Mouse (Mus musculus) spleen, adult 2 months (tissue): ENCODE data around the gene Nfkbia. TPM values are rescaled to one million over a fixed set of nuclear protein-coding genes. Genes with fewer than 3 reads are reported as not detected.
A peak's percentile ranks its signal among the peaks of the same experiment; 100 is the strongest.

ENCODE experiments used
- DNase-seq, 2 experiments: peaks; one replicate each; pipeline versions ENCODE4 v3.0.0 to v3.0.0-alpha.2; 2012 to 2021; ENCODE audit warnings: low spot score in 2 of 2, low read depth in 1 of 2
- H3K27ac ChIP-seq: fragments of 200-500 bp; 2 replicates; pipeline ENCODE4 v1.5.1; 2012; ENCODE audit warnings: low read length, inconsistent platforms; ENCODE audit not compliant: insufficient read depth
- H3K27me3 ChIP-seq: fragments of 200-500 bp; 2 replicates; pipeline ENCODE4 v1.6.1; 2012; ENCODE audit warnings: mild to moderate bottlenecking, moderate library complexity, low read length, inconsistent platforms; ENCODE audit not compliant: control insufficient read depth, insufficient read depth
- H3K36me3 ChIP-seq: fragments of 200-500 bp; 2 replicates; pipeline ENCODE4 v1.6.1; 2012; ENCODE audit warnings: mild to moderate bottlenecking, low read length, inconsistent platforms; ENCODE audit not compliant: control insufficient read depth, insufficient read depth
- H3K4me1 ChIP-seq: fragments of 200-500 bp; 2 replicates; pipeline ENCODE4 v1.6.1; 2011; ENCODE audit warnings: inconsistent platforms; ENCODE audit not compliant: control insufficient read depth, insufficient read depth, insufficient read length
- H3K4me3 ChIP-seq: fragments of 200-500 bp; 2 replicates; pipeline ENCODE4 v1.5.1; 2011; ENCODE audit warnings: mild to moderate bottlenecking, inconsistent platforms; ENCODE audit not compliant: insufficient read depth, insufficient read length; ENCODE audit errors: extremely low read depth
- CTCF ChIP-seq: fragments of 200-500 bp; IDR thresholded peaks from 2 replicates; pipeline ENCODE4 v1.5.1; 2011; ENCODE audit warnings: mild to moderate bottlenecking, inconsistent platforms; ENCODE audit not compliant: insufficient read depth, insufficient read length, insufficient replicate concordance; ENCODE audit errors: extremely low read depth
- POLR2A ChIP-seq: fragments of 200-500 bp; IDR thresholded peaks from 2 replicates; pipeline ENCODE4 v1.6.1; 2011; ENCODE audit warnings: low read depth, low read length, inconsistent platforms
- whole genome bisulfite sequencing: fragments of 180-500 bp; shearing (Covaris S2); methylation state at CpG from one replicate; pipeline ENCODE4 v1.1.7; 2018; 5-methylcytosine and 5-hydroxymethylcytosine counted together
- polyA plus RNA-seq: library from polyadenylated mRNA; depleted of rRNA; stranded (reverse); fragments of >200 nt; gene quantifications from 2 replicates; pipeline ENCODE4 v1.2.3, GENCODE M21; 2012

Gene Nfkbia
- polyA plus RNA-seq, 1 experiment, result 287 TPM

DNA sequence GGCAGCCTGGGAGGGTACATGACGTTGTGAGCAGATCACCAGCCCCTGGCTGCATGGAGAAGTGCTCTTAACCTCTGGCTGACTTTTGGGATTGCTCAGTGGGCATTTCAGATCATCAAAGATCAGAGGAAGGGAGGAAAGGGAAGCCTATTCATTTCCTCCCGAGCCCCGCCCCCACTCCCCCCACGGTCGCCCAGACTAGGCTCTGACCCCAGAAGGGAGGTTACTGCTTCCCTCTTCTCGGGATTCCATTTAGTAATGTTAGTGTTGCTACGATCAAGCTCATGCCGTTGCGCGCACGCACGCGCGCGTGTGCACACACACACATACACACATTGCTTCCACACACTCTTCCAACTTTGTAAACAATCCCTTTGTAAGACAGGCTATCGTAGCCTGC is 42.0 kb downstream of the Nfkbia start:
- H3K4me1 ChIP-seq, result peaks cover 26% of the 10 kb centered on the region; the same call in 1 of the 2 replicates
- H3K4me3 ChIP-seq, result no peak overlapping the region
- no peaks in the 10 kb centered on the region for H3K27me3 ChIP-seq
- TF ChIP-seq CTCF (no peak), POLR2A (no peak)
- H3K27ac ChIP-seq, result no peak overlapping the region
- no peak for DNase-seq
- no peaks in the 10 kb centered on the region for H3K36me3 ChIP-seq
- 34% methylated on average over 16 of the region's 16 CpGs for WGBS

DNA sequence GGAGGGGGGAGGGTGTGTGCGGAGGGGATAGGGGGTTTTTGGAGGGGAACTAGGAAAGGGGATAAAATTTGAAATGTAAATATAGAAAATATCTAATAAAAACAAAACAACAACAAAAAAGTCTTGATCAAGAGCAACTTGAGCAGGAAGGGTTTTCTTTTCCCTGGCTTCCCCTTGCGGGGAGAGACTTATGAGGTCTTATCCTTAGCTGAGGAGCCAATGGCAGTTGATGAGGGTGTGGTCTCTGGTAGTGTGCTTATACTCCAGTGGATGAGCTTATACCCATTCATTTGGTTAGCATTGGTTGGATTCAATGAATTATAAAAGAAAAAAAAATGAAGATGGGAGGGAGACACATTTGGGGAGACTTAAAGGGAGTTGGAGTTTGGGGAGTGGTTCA is 43.4 kb downstream of the Nfkbia start:
- Histone ChIP-seq H3K36me3 (no peaks in the 10 kb centered on the region), H3K4me3 (no peak overlapping the region), H3K4me1 (peaks cover 26% of the 10 kb centered on the region; the same call in 1 of the 2 replicates), H3K27me3 (no peaks in the 10 kb centered on the region), H3K27ac (no peak overlapping the region)
- TF ChIP-seq POLR2A, result no peak
- TF ChIP-seq CTCF, result no peak
- WGBS, result 92% methylated on average over 2 of the region's 2 CpGs
- no peak for DNase-seq

DNA sequence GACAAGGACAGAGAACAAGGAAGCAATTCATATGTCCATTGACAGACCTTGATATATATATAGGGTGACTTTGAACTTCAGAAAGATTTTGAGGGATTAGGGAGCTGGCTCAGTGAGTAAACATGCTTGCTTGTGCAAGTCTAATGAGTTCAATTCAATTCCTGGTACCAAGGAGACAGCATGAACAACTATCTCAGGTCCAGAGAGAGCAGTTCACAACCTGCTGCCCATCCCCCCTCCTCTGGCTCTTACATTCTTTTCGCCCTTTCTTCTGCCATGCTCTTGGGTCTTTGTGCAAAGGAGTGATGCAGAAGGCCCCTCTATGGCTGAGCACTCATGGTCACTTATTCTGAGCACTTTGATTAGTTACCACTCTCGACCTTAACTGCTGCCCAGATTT is 44.0 kb downstream of the Nfkbia start:
- no peak overlapping the region for H3K27ac ChIP-seq
- H3K4me3 ChIP-seq, result no peak overlapping the region
- WGBS, result 80% methylated on average over 2 of the region's 2 CpGs
- no peaks in the 10 kb centered on the region for H3K27me3 ChIP-seq
- TF ChIP-seq CTCF, result no peak
- TF ChIP-seq POLR2A, result no peak
- DNase-seq, result no peak
- no peaks in the 10 kb centered on the region for H3K36me3 ChIP-seq
- peaks cover 31% of the 10 kb centered on the region; the same call in 1 of the 2 replicates for H3K4me1 ChIP-seq

DNA sequence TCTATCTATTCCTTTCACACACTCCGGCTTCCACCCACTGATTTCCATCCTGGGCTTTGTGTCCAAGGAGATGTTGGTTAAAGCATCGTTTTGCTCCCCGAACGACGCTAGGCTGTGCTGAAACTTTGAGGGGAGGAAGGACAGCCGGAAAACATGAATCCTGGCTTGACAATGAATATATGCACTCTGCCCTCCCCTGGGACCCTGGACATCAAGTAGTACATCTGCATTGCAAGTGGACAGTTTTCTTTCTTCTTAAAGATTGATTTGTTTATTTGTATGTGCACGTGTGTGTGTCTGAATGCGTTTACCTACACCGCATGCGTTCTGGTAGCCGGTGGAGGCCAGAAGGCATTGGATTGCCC is 45.1 kb downstream of the Nfkbia start:
- Histone ChIP-seq H3K4me3 (no peak overlapping the region), H3K36me3 (no peaks in the 10 kb centered on the region), H3K27ac (peak overlapping the region; percentile 89), H3K27me3 (no peaks in the 10 kb centered on the region), H3K4me1 (peaks cover 40% of the 10 kb centered on the region; the same call in 1 of the 2 replicates)
- TF ChIP-seq POLR2A (no peak), CTCF (no peak)
- 53% methylated on average over 11 of the region's 11 CpGs for WGBS
- no peak for DNase-seq

GRCm38 (mm10) chr12:55446746-55447395 is 45.6 kb downstream of the Nfkbia start:
- Histone ChIP-seq H3K27ac (peak overlapping the region; percentile 89), H3K27me3 (no peaks in the 10 kb centered on the region), H3K4me3 (no peak overlapping the region), H3K4me1 (peaks cover 40% of the 10 kb centered on the region; the same call in 1 of the 2 replicates), H3K36me3 (no peaks in the 10 kb centered on the region)
- peak; percentile 41 to 69 for DNase-seq
- TF ChIP-seq POLR2A, result peak; percentile 19
- no peak for TF ChIP-seq CTCF
- WGBS, result 2% methylated on average over 13 of the region's 13 CpGs

- no peak for DNase-seq
- Histone ChIP-seq H3K27me3 (no peaks in the 10 kb centered on the region), H3K4me3 (no peak overlapping the region), H3K4me1 (peaks cover 40% of the 10 kb centered on the region; the same call in 1 of the 2 replicates), H3K27ac (peak overlapping the region; percentile 89), H3K36me3 (no peaks in the 10 kb centered on the region)
- 85% methylated on average over 4 of the region's 4 CpGs for WGBS
- TF ChIP-seq POLR2A (no peak), CTCF (no peak)
These were observed 46.1 kb downstream of the Nfkbia start for GRCm38 (mm10) chr12:55446366-55446745.

- H3K27ac ChIP-seq, result no peak overlapping the region
- WGBS, result 89% methylated on average over 4 of the region's 4 CpGs
- TF ChIP-seq CTCF, result no peak
- TF ChIP-seq POLR2A, result no peak
- H3K4me1 ChIP-seq, result peaks cover 39% of the 10 kb centered on the region; the same call in 1 of the 2 replicates
- no peak for DNase-seq
- no peaks in the 10 kb centered on the region for H3K27me3 ChIP-seq
- H3K4me3 ChIP-seq, result no peak overlapping the region
- H3K36me3 ChIP-seq, result no peaks in the 10 kb centered on the region
These were observed 46.9 kb downstream of the Nfkbia start for GRCm38 (mm10) chr12:55445583-55445982.
